Mouse (Mus musculus): ENCODE measurements around the gene Tcta. TPM values are rescaled to one million over a fixed set of nuclear protein-coding genes. Genes with fewer than 3 reads are reported as not detected.
"Not testable (repeated sequence)": the region's sequence is repeated elsewhere in the genome, so short reads cannot be mapped to it uniquely, and the experiment has no call there.

The Tcta gene
- polyA plus RNA-seq, 1 experiment from 2014 or later: 11.5 TPM

GRCm38 (mm10) chr9:108304716-108305115 is 1.2 kb downstream of the Tcta start:
- peaks cover 25% of the 10 kb centered on the region for H3K4me1 ChIP-seq
- peaks cover 45% of the 10 kb centered on the region for H3K36me3 ChIP-seq
- H3K9me3 ChIP-seq (replicated peaks): no peaks in the 10 kb centered on the region
- no peak overlapping the region for H3K27ac ChIP-seq
- 88% methylated on average over 4 of the region's 4 CpGs for WGBS
- no peak for DNase-seq (ENCODE audit: low spot score)
- no peaks in the 10 kb centered on the region for H3K27me3 ChIP-seq (ENCODE audit: low read depth, poor library complexity, severe bottlenecking)
- H3K4me3 ChIP-seq: peak overlapping the region; percentile 96

- Histone ChIP-seq H3K27ac (no peak overlapping the region), H3K9me3 (replicated peaks) (no peaks in the 10 kb centered on the region), H3K4me3 (no peak overlapping the region), H3K4me1 (peaks cover 15% of the 10 kb centered on the region), H3K27me3 (ENCODE audit: low read depth, poor library complexity, severe bottlenecking) (no peaks in the 10 kb centered on the region), H3K36me3 (peaks cover 52% of the 10 kb centered on the region)
- 76% methylated on average over 3 of the region's 3 CpGs for WGBS
- no peak for DNase-seq (ENCODE audit: low spot score)
Measured at GRCm38 (mm10) chr9:108301853-108302252, 4.1 kb downstream of the Tcta start.

- Histone ChIP-seq H3K9me3 (replicated peaks) (no peaks in the 10 kb centered on the region), H3K27me3 (ENCODE audit: low read depth, poor library complexity, severe bottlenecking) (no peaks in the 10 kb centered on the region), H3K27ac (peak within 1 kb of the TSS; percentile 77), H3K36me3 (peaks cover 48% of the 10 kb centered on the region), H3K4me3 (peak within 1 kb of the TSS; percentile 51), H3K4me1 (peaks cover 17% of the 10 kb centered on the region)
- WGBS: 24% methylated on average over 18 of the region's 18 CpGs
- DNase-seq (ENCODE audit: low spot score): peak; percentile 57
Measured at GRCm38 (mm10) chr9:108296453-108297355, 9.3 kb downstream of the Tcta start, which contains the start of gene Amt. Gene Amt (plus strand): TSS chr9:108296853.

GRCm38 (mm10) chr9:108290773-108291172 is 15.2 kb downstream of the Tcta start:
- H3K27me3 ChIP-seq (ENCODE audit: low read depth, poor library complexity, severe bottlenecking): no peaks in the 10 kb centered on the region
- H3K27ac ChIP-seq: peak overlapping the region; percentile 90
- H3K9me3 ChIP-seq (replicated peaks): no peaks in the 10 kb centered on the region
- H3K4me3 ChIP-seq: peak overlapping the region; percentile 67
- no peak for DNase-seq (ENCODE audit: low spot score)
- peaks cover 14% of the 10 kb centered on the region for H3K4me1 ChIP-seq
- H3K36me3 ChIP-seq: peaks cover 22% of the 10 kb centered on the region
- WGBS: 54% methylated on average over 6 of the region's 6 CpGs

GRCm38 (mm10) chr9:108290016-108290750 is 15.8 kb downstream of the Tcta start, which contains the start of gene Nicn1:
Gene Nicn1 (plus strand): TSS chr9:108290429.
- DNase-seq (ENCODE audit: low spot score): peak; percentile 79
- peaks cover 14% of the 10 kb centered on the region for H3K4me1 ChIP-seq
- 1% methylated on average over 32 of the region's 32 CpGs for WGBS
- H3K9me3 ChIP-seq (replicated peaks): no peaks in the 10 kb centered on the region
- peak within 1 kb of the TSS; percentile 67 for H3K4me3 ChIP-seq
- H3K36me3 ChIP-seq: peaks cover 16% of the 10 kb centered on the region
- peak within 1 kb of the TSS; percentile 90 for H3K27ac ChIP-seq
- no peaks in the 10 kb centered on the region for H3K27me3 ChIP-seq (ENCODE audit: low read depth, poor library complexity, severe bottlenecking)

GRCm38 (mm10) chr9:108289347-108289746 is 16.6 kb downstream of the Tcta start:
- peak overlapping the region; percentile 67 for H3K4me3 ChIP-seq
- H3K9me3 ChIP-seq (replicated peaks): no peaks in the 10 kb centered on the region
- peaks cover 14% of the 10 kb centered on the region for H3K4me1 ChIP-seq
- H3K27me3 ChIP-seq (ENCODE audit: low read depth, poor library complexity, severe bottlenecking): no peaks in the 10 kb centered on the region
- H3K27ac ChIP-seq: peak overlapping the region; percentile 90
- WGBS: 68% methylated on average over 2 of the region's 2 CpGs
- peaks cover 7% of the 10 kb centered on the region for H3K36me3 ChIP-seq
- DNase-seq (ENCODE audit: low spot score): no peak

- H3K27ac ChIP-seq; H3K9me3 ChIP-seq (replicated peaks); DNase-seq (ENCODE audit: low spot score); H3K4me3 ChIP-seq; H3K36me3 ChIP-seq; H3K27me3 ChIP-seq (ENCODE audit: low read depth, poor library complexity, severe bottlenecking): not testable (repeated sequence)
- H3K4me1 ChIP-seq: peaks cover 14% of the 10 kb centered on the region
- WGBS: 82% methylated on average over 6 of the region's 6 CpGs
Measured at GRCm38 (mm10) chr9:108287526-108288238, 18.3 kb downstream of the Tcta start.

- Histone ChIP-seq H3K9me3 (replicated peaks) (no peaks in the 10 kb centered on the region), H3K4me3 (no peak overlapping the region), H3K4me1 (peaks cover 4% of the 10 kb centered on the region; the same call in 1 of the 2 replicates), H3K36me3 (no peaks in the 10 kb centered on the region), H3K27ac (no peak overlapping the region), H3K27me3 (ENCODE audit: low read depth, poor library complexity, severe bottlenecking) (no peaks in the 10 kb centered on the region)
- WGBS: 15% methylated on average over 6 of the region's 6 CpGs
- DNase-seq (ENCODE audit: low spot score): peak; percentile 66
Measured at GRCm38 (mm10) chr9:108284410-108284809, 21.6 kb downstream of the Tcta start.

- Histone ChIP-seq H3K36me3 (no peaks in the 10 kb centered on the region), H3K9me3 (replicated peaks) (no peaks in the 10 kb centered on the region), H3K4me1 (peaks cover 4% of the 10 kb centered on the region; the same call in 1 of the 2 replicates), H3K4me3 (no peak overlapping the region), H3K27ac (no peak overlapping the region), H3K27me3 (ENCODE audit: low read depth, poor library complexity, severe bottlenecking) (no peaks in the 10 kb centered on the region)
- WGBS: 53% methylated on average over 8 of the region's 8 CpGs
- no peak for DNase-seq (ENCODE audit: low spot score)
Measured at GRCm38 (mm10) chr9:108280071-108280828, 25.7 kb downstream of the Tcta start.

GRCm38 (mm10) chr9:108278697-108279450 is 27.1 kb downstream of the Tcta start:
- H3K27me3 ChIP-seq (ENCODE audit: low read depth, poor library complexity, severe bottlenecking): no peaks in the 10 kb centered on the region
- no peak for DNase-seq (ENCODE audit: low spot score)
- H3K9me3 ChIP-seq (replicated peaks): no peaks in the 10 kb centered on the region
- H3K27ac ChIP-seq: no peak overlapping the region
- H3K36me3 ChIP-seq: no peaks in the 10 kb centered on the region
- no peak overlapping the region for H3K4me3 ChIP-seq
- H3K4me1 ChIP-seq: peaks cover 11% of the 10 kb centered on the region
- WGBS: 72% methylated on average over 10 of the region's 10 CpGs

- Histone ChIP-seq H3K27me3 (ENCODE audit: low read depth, poor library complexity, severe bottlenecking) (no peaks in the 10 kb centered on the region), H3K27ac (no peak overlapping the region), H3K9me3 (replicated peaks) (no peaks in the 10 kb centered on the region), H3K36me3 (no peaks in the 10 kb centered on the region), H3K4me1 (peaks cover 22% of the 10 kb centered on the region), H3K4me3 (no peak overlapping the region)
- DNase-seq (ENCODE audit: low spot score): no peak
- 69% methylated on average over 6 of the region's 6 CpGs for WGBS
Measured at GRCm38 (mm10) chr9:108275331-108275659, 30.7 kb downstream of the Tcta start.
